Mouse (Mus musculus): ENCODE measurements around the gene Prox1.

Gene Prox1

DNA sequence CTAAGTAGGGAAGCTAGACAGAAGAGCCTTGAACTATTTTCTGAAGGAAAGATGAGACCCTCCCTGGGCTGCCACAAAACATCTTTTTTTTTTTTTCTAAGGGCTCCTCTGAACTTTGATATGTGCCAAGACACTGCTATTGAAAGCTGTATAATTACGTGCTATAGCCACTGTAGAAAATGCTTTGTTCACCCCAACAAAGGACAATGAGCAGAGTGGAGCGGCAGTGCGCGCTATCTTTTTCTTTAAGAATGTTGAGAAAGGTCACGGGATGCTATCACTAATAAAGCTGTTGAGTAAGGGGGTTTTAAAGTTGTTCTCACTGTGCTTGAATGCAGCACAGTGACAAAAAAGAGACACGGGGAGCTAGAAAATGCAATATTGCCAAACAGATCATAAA lies 30.0 kb downstream of the Prox1 start:
- no peak for DNase-seq

DNA sequence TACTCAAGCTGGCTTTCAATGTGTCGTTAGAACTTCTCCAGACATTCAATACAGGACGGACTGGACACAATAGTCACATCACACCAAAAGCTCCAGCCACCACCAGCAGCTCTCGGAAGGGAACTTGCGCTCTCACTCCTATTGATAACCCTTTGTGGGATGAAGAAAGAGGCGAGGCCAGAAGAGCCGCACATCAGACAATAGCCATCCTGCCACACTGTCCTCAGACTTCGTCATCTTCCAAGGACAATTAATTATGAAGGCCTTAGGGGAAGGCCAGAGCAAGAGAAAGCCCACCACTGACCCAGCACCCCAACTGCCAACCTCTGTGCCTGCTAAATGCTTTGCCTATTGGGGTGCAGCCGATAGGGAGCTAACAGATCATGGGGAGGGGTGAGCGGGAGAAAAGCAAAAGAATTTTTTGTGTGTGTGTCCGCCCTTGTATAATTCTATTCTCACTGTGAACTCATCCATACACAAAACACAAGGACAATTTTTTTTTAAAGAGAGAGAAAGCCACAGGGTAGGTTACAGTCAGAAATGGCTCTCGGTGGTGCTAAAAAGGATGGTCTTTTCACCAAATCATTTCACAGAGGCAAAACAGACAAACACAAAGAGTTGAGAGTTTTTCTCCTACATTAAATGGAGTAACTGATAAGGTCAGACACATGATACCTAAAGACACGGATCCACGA lies 30.7 kb downstream of the Prox1 start:
- no peak for DNase-seq

DNA sequence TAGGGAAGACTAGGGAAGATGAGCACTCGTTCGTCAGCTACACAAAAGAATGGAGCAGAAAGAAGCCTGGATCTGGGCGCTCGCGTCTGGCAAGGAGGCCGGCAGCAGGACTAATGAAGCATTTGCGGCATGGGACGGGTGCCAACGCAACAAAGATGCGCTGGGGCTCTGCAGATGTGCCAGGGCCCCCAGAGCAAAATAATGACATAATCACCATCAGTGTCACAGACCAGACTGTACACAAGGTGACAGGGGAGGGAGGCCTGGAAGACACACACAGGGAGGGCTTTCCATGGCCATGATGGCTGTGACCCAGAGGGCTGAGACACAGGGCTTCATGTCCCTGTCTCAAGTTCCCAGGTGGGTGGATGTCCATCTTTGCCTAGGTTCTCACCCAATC lies 32.6 kb downstream of the Prox1 start:
- no peak for DNase-seq

- DNase-seq: no peak
Measured at GRCm38 (mm10) chr1:190132897-190133296, 37.6 kb downstream of the Prox1 start.

- DNase-seq: no peak
Measured at GRCm38 (mm10) chr1:190130888-190131287, 39.6 kb downstream of the Prox1 start.

DNA sequence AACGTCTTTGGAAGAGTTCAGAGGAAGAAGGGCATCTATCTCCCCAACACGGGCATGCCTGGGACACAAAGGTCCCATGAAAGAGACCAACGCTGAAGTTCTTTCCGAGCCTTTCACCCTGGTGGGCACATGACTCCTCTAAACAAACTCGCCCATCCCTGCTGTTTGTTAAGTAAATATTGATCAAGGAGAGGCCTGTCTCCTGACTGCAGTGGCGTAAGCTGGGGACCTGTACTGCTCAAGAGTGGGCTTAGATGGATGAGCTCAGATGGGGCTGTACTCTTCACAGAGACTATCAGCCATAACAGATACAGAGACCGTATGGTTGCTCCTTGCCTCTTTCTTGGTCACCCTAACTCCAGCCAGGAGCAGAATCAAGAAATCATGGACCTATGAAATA lies 41.0 kb downstream of the Prox1 start:
- no peak for DNase-seq

DNA sequence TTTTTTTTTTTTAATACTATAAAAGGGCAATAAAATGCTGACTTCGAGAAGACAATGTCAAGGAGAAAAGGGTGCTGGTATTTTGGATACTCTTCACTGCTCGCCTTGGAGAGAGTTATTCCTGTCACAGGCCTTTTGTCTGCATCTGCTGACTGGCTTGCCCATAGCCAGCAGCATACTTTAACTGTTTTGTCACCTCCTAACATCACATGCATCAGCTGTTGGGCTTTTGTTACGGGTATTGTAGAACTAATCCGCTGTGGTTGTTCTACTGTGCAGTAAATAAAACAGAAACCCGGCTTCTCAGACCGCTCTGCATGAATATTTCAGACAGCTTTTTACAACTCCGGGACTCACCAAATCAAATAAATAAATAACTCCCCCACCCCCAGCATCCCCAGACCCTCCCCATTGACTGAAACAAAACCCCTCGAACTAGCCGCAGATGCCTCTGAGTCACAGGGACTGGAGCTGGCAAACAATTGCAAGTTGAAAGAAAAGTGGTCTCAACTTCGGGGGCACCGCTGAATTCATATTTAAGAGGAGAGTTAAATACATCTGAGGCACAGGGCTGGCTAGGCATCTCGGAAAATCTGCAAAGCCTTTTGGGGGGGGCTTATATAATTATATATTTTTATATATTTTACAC lies 41.7 kb downstream of the Prox1 start:
- DNase-seq: no peak

DNA sequence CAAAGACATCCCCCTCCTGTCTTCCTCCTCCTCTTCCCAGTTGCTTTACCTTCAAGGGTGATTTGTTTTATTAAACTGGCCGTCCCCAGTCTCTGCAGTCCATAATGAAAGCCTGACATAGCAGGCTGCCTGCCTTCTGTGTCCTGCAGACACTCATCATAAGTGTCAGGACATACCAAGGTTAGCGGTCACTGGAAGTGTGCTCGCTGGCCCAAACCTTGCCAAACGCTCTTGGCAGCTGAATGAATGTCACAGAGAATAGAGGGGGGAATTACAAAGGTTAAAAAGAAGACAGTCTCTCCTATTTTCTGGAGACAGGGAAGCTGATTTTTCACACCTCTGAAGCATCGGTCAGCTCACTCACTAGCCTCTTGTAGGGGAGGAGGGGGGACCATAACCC lies 42.6 kb downstream of the Prox1 start:
- no peak for DNase-seq

GRCm38 (mm10) chr1:190127163-190127795 lies 43.2 kb downstream of the Prox1 start:
- no peak for DNase-seq

DNA sequence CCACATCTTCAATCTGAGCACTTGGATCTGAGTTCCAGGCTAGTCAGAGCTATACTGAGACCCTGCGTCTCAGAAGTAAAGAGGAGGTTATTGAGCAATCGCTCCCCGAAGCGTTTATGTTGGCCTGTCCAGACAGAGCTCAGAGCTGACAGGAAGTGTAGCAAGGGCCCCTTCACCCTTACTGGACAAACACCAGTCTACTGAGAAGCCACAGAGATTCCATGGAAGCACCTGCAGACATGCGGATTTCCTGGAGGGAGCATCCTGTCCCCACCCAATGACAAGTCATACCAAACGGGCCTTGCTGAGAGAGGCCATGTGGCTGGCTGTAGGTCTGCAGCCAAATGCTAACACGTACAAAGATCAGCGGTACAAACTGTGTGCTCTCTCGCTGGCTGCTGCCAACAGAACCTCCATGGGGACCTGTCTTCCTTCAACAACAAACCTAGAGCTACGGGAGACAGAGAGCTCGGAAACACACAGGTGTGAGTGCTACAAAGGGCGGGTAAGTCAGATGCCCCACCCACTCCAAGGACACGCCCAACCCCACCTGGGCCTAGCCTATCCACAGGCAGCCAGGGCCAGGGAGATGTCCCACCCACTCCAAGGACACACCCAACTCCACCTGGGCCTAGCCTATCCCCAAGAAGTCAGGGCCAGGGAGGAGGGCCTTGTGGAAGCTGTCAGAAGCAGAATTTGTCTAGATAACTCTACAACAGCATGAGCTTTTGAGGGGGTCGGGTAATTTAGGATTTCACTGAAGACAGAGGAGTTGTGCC lies 45.4 kb downstream of the Prox1 start:
- DNase-seq: no peak

DNA sequence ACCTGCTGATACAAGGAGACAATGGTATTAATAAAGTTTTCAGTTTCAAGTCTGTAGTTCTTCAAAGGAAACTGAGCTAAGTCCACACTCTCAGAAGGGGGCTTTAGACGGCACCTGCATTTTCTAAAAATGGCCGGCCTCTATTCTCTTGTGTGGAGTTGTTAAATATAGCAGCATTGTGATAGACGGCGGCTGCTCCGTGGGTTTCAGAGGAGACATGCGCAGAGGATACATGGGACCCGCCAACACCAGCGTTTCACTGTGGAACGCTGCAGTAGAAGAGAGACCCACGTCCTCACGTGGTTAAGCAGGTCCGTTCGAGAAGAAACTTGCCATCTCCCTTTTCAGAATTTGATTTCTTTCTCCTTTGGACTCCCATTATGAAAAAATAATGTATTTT lies 47.1 kb downstream of the Prox1 start:
- no peak for DNase-seq

GRCm38 (mm10) chr1:190115985-190116384 lies 54.5 kb downstream of the Prox1 start:
- DNase-seq: no peak

DNA sequence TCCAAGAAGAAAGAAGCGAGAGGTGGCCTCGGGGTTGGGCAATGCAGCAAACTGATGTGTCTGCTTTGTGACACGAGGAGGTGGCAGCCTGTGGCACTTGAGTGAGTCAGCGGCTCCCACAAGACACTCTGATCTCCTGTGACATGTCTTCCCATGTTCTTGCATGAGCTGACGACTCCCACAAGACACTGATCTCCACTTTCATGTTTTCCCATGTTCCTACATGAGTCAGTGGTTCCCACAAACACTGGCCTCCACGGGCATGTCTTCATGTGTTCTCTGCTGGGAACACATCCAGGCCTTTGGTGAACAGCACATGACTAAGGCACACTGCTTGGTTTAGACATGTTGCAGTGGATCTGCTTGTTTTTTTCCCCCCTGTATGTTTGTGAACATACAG lies 58.8 kb downstream of the Prox1 start:
- no peak for DNase-seq

GRCm38 (mm10) chr1:190107587-190107986 lies 62.9 kb downstream of the Prox1 start:
- DNase-seq: no peak

- DNase-seq: no peak
Measured at GRCm38 (mm10) chr1:190106674-190107420, 63.7 kb downstream of the Prox1 start.

DNA sequence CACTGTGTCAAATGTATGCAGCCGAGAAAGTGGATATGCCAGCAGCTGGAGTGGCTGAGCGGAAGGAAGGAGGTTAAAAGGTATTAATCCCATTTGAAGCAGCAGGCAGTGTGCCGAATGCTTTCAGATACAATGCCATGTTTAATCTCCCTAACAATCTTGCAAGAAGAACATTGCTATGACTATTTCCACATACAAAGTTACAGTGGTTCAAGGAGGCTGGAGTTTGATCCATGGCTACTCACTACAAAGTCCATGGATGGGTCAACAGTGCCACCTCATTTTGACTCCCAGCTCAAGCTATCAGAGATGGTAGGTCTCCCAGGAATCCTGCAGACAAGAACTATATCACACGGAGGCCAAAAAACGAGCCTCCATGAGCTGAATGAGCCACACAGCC lies 64.5 kb downstream of the Prox1 start:
- DNase-seq: no peak

GRCm38 (mm10) chr1:190093326-190093725 lies 77.2 kb downstream of the Prox1 start:
- DNase-seq: no peak

- no peak for DNase-seq
Measured at GRCm38 (mm10) chr1:190092076-190092475, 78.4 kb downstream of the Prox1 start.

DNA sequence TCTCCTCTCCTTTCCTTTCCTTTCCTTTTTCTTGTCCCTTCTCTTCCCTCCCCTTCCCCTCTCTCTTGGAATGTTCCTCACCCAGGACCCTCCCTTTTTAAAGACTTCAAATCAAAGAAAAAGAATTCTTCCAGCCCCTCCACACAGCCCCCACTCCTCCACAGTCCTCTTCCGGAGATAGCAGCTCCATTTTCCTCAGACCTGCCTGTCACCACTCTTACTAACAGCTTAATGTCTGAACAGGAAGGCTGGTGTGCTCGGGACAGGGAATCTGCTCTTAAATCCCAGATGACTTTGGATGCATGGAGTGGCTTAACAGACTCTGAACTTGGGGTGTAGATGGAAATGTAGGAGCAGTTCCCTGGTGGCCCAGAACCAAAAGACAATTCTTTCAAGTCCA lies 81.6 kb downstream of the Prox1 start:
- no peak for DNase-seq

GRCm38 (mm10) chr1:190085703-190086102 lies 84.8 kb downstream of the Prox1 start:
- peak; percentile 5 for DNase-seq

DNA sequence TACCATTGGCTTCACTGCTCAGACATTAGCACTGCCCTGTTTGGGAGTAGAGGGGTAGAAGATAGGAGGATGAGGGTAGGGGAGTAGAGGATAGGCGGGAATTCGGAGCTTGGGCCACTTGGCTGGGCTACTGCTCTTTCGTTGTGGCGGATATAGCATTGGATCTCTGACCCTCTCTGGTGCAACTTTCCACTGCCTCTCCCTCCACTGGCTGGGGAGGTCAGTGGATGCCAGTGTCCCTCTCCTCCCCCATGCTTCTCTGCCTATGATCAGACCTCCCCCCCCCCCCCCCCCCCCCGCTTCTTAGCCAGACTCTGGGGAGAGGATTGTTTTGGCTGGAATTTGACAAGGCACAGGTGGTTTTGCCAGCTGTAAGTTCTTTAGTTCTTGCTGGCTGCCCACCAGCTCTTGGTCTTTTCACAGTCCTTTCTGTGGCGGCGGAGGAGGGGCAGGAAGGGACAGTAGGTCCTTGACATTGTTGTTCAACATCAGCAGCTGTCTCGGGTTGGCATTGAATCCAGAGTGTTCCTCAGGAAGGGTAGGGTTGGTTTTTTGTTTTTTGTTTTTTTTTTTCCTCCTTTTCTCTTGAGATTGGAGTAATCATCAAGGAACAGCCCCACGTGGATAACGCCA lies 90.8 kb downstream of the Prox1 start:
- DNase-seq: no peak

DNA sequence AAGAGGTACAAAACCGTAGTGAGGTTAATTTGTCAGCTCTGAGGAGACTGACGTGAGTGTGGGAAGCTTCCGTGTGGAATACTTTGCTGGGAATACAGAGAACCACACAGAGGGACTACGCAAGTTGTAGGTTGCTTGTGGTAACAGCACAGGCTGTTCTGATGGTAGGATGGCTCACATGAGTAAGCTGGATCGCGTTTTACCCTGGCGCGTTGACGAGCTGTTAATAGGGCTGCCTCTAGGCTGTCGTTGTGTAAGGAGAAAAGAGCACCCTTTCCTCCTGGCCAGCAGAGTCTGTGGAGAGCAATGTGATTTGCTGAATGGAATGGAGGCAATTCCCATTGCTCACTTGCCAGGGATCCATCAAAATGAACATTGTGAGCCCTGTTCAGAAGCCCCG lies 93.9 kb downstream of the Prox1 start:
- no peak for DNase-seq

All from kidney, adult 11 months (tissue).